Mouse (Mus musculus) gastrocnemius, adult 18-20 months (tissue): ENCODE results near the gene Serpini1. TPM values are rescaled to one million over a fixed set of nuclear protein-coding genes. Genes with fewer than 3 reads are reported as not detected.

Experiments used
- DNase-seq: peaks from one replicate; pipeline ENCODE4 v3.0.0; 2021; ENCODE audit warnings: low spot score
- long read RNA-seq, 2 experiments: library from polyadenylated mRNA; stranded (forward); transcript quantifications; one replicate each; pipeline ENCODE4 v2.0.0; 2021
- total RNA-seq, 2 experiments: library from RNA; stranded (reverse); gene quantifications; 2 replicates each; pipeline ENCODE4 v1.2.3; 2021

The Serpini1 gene
- under 1 TPM; 0.48 to 0.88 TPM for total RNA-seq
- long read RNA-seq, experiment 1, full-length matches to known transcripts = 1 of 1 reads
- long read RNA-seq, experiment 1, partial matches to known transcripts = 0 of 1 reads
- long read RNA-seq, experiment 1, other reads (novel, unspliced or antisense) = 0 of 1 reads
- long read RNA-seq, experiment 2, full-length matches to known transcripts = 1 of 1 reads
- long read RNA-seq, experiment 2, partial matches to known transcripts = 0 of 1 reads
- long read RNA-seq, experiment 2, other reads (novel, unspliced or antisense) = 0 of 1 reads

DNA sequence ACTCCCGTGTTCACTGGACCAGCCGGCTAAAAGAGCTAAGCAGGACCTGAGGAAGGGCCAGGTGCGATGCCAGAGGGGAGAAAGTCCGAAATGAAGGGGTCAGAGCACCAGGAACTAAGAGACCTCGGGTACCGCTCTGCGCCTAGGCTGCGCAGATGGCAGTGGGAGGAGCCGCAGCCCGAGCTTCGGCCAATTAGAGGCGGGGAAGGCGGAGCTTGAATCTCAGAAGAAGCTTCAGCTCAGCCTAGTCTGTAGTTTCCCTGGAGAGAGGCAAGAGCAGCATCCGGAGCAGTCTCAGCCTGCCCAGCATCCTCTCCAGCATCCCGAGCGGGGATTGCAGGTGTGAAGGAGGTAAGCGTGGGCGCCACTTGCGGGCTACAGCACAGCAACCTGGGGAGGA is at the start of gene Serpini1:
Serpini1 (plus strand) TSS at position 256 of the 400 bp plus-strand sequence.
- peak; percentile 88 for DNase-seq

DNA sequence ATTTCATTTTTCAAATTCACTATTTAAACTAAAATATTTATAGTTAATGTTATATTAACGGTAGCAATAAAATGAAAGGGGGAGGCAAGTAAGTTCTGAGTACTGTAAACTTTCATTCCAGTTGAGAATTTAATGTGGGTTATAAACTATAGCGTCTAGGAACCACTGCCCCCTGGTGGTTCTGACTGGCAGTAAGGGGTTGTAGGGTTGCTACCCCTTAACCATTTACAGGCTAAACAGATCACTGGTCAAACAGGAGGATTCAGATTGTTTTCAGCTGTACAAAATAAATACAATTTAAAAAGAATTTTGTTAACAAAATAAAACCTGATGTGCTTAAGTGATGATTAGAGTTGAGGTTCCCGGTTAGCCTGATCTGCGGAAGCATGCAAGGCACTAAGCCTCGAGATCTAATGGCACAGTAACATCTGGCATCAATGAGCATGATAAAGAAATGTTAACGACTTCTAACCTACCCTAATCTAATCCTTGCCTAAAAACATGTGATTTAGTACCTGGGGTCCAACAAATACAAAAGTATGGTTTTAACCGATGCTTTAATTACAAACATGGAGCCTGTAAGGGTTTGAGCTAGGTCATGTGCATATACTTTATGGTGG is 39.6 kb upstream of the Serpini1 start:
- peak; percentile 34 for DNase-seq

DNA sequence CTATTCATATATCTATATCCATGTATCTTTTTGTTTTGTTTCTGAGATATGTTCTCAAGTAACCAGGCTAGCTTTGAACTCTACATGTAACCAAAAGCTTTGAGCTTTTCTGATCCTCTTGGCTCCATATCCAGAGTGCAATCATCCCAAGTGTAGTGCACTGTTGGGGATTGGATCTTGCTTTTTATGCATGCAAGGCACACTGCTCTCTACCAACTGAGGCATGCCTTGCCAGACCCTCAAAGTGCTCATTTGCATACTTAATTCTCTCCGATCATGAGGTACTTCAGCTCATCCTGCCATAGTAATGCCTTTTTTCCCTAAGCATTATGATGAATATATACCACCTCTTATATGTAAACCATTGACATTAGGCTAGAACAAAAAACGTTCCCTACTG is 36.0 kb upstream of the Serpini1 start:
- no peak for DNase-seq

DNA sequence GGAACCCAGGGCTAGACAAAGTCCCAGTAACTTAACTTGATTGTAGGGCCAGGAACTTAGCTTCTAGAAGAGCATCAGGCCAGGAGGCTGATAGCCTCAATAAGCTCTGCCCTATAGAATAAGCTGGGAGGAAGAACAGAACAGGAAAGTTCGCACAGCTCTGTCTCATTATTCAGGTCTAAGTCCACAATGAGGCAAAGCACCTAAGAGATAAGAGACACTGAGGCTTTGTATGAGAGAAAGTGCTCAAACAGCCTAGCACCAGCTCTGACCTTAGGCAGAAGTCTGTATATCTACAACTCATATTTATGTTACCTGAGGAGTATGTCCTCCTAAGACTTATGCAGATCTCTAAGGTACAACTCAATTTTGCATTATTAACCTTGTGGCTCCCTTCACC is 34.8 kb upstream of the Serpini1 start:
- DNase-seq = no peak

DNA sequence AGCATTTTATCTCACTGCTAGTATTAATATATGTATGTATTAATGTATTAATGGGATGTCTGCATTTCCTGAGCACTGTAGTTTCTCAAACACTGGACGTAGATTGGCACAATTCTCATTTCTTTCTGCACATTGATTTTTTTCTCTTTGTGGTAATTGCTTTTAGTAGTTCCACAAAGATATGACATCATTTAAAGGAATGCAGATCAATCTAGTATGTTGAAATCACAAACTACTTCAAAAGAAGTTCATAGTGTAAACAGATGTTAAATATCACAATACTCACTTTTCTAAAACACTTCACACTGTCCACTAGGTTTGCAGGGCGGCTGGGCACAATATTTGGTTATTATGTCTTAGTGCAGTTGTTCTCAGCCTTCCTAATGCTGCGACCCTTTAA is 26.3 kb upstream of the Serpini1 start:
- no peak for DNase-seq

DNA sequence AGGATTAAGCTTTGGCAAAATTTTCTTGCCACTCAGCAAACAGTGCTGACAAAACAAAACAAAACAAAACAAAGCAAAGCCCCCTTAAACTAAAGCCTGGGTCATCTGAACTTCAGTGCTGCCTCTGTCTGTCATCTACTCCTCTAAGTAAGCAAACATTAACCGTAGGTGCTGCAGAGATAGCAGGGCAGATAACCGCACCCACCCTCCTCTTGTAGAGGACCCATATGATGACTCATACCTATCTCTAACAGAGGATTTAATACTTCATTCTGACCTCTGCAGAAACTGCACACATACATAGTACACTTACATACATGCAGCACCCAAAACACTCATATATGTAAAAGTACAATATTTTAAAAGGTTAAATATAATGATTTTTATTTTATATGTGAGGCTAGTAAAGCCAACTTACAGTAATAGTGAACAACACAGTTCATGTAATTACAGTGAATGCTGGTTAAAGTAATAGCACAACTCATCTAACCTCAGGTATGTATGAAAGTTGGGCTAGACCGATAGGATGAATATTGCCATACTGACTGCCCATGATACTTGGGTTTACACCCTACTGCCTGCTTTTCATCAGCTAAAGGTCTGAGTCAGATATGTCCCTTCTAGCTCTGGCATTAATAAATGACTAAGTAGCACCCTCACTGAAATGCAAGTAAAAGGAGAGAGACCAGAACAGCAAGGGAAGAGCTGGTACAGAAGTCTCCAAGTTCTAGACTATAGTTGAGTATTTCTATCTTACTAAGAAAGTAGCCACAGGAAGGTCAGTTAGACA is 23.1 kb upstream of the Serpini1 start:
- DNase-seq = no peak

DNA sequence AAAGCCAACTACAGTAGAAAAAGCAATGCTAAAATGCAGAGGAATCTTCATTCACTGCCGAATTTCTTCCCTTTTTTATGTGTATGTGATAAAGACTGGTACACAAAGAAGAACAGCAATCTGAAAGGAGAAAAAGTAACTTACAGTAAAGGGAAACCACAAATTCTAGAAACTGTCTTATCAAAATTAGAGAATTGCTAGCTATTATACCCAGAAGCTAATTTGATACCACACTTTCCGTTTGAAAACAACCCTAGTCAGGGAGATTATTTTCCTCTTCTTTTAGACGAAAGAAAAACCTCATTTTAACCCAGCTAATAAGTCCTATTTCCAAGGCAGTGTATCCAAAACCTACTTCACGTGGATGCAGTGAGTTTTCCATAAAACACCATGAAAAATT is 16.1 kb upstream of the Serpini1 start:
- DNase-seq = no peak

DNA sequence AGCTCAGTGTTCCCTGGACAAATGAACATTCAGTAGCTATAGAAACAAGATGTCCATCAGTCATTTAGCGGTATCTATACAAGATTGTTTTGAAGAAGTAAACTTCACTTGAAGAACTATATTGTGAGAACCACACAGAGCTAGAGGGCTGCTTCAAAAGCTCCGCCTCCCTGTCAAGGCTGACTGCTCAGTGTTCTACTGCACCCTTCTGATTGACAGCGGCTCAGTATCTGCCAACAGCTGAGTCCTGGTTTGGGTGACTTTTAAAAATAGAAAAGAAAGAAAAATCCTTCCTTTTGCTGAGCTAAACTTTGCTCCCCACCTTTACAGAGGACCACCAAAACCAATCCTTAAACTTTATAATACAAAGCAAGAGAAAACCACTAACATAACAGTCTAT is 14.5 kb upstream of the Serpini1 start:
- no peak for DNase-seq

DNA sequence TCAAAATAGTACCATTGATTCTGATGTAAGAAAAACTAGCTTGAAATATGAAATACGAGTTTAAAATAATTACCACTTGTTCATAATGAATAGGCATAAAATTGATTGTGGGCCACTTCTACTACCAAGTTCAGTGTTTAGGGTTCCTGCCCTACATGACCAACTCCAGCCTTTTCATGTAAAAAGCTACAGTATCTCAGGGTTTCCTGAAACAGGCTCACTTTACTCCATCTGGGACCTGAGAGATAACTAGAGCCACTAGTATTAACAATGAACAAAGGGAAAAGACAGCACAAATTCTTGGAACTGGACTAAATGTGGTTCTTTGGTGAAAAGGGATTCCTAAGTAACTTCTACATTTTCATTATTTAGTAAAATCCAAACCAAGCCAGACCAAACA is 13.1 kb upstream of the Serpini1 start:
- DNase-seq = no peak

DNA sequence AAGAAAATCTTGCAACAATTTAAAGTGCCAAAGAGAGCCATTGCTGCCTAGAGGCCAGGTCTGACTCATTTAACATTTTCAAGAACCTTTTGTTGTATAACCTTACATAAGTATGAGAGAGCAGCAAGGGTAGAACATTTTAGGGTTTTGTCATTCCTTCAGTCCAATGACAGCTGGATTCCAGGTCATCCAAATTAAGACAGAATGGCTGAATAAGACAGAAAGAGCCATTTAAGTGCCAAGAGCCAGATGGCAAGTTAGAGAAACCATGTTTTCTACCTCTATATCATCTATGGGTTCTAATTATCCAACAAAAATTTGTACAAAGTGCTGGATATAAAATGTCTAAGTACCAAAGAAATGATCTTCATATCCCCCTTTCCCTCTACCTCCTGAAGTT is 6.1 kb upstream of the Serpini1 start:
- DNase-seq = no peak

DNA sequence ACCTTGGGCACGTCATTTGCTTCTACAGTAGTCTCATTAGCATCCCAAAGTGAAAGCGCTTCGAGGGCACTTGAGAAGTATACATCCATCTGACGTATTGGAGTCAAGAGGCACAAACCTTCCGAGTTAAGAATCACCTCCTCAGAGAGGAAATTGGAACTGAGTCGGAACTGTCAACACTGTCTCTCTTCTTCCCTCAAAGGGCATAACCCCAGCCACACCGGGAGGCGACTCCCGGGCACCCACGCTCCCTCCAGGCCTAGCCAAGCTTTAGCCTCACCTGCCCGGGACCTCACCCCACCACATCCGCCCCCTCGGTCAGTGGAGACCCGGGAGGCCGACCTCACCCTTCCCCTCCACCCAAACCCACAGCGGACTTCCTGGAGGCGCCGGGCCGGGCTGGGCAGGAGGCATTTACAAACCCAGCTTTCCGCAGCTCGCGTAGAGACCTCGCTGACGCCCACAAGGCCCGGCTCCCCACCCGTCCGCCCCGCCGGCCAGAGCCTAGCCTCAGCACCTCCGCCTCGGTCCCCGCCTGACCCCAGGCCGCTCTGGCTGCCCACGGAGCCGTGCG is 1.1 kb upstream of the Serpini1 start:
- DNase-seq = peak; percentile 8

DNA sequence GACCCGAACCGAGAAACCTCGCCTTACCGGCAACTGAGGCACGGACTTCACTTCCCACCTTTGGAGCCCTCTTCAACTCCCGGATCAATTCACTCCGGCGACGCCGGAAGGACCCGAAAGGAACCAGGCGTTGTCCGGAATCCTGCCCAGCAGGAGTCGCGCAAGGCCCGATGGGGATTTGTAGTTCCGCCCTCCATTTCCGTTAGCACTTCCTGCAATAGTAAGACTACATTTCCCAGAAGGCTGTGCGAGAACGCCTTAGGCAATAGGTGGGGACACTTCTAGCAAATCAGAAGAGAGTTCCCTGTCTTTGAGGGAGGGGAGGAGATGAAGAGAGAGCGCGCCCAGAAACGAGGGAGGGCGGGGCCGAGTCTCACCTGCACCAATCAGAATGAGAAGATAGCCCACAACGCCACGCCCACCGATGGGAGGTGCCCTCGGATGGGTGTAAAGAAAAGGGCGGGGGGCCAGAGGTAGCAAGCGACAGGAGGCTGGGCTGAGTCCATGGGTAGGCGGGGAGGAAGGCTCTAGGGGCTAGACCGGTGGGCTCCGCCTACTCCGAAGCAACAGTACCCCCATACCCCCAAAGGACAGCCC is 554 bp upstream of the Serpini1 start, which contains the start of gene Pdcd10:
Pdcd10 (minus strand) TSS at position 162 of the 597 bp plus-strand sequence.
- DNase-seq = peak; percentile 99

DNA sequence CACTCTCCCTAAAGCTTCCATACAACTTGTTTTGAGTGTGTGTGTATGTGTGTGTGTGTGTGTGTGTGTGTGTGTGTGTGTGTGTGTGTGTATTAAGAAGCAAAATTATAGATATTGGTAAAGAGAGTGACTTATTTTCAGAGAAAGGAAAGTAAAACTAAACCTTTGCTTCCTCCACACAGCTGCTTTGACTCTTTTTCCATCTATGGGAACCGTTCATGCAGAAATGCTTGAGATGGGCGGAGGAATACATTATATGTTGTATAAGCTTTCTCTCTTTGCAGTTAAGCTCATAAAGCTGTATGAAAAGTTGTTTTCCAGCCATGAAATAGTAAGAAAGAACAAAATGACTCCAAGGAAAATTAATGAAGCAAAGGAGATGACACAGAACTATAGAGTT is 16.7 kb downstream of the Serpini1 start:
- no peak for DNase-seq

DNA sequence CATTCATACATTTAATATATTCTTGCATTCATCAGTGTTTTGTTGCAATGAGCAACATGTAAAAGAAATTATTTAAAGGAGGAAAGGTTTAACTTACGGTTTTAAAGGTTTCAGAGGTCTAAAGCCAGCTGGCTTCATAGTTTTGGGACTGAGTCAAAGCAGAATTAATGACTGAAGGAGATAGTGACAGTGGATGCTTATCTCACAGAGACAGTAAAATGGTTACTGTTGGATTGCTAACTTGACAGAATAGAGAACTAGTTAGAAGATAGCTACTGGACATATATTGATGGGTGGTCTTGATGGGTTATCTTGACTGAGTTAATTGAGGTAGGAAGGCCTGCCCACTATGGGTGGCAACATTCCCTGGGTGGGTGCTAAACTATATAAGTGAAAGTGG is 18.2 kb downstream of the Serpini1 start:
- DNase-seq = no peak

DNA sequence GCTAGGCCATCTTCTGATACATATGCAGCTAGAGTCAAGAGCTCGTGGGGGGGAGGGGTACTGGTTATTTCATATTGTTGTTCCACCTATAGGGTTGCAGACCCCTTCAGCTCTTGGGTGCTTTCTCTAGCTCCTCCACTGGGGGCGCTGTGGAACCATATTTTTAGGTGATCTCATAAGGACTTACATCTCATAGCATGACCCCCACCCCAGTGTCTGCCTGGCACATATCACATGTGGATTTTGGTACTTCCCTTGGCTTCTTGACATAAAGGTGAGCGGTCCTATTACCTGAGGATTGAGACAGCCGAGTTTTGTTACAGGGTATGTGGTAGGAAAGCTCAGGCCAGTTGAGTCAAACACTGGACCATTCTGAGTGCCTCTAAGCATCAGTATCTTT is 22.0 kb downstream of the Serpini1 start:
- DNase-seq = no peak

DNA sequence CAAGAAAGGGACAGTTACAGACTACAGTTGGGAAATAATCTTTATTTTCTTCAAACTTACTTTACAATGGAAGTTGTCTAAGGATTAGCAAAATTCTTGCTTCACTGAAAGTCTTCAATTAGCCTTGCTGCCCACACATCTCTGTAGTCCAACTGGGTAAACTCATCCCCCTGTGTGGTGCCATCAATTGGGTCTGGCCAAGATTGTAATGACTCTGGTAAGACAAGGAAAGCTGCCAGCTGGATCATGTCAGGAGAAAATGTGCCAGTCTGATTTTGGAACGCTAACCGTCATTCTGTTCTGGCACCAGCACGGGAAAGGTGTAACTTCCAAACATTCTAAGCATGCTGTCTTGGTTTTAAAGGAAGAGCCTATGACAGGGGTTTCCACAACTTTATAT is 25.9 kb downstream of the Serpini1 start:
- no peak for DNase-seq

DNA sequence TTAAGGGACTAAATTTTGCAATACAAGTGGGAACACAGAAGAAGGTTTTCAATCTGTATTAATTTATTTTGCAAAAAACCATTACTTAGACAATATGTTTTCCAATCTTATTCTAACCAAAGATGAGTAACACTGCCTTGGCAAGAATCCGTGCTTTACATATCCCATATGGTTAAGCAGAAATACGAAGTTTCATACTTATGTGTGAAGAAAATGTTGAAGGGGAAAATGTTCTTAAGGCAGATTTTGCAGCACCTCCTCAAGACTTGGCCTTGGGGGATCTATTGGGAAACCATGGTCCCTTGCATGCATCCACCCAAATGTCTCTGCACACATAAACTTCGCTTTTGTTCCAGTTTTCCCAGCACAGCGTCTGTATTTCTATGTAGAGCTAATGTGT is 27.6 kb downstream of the Serpini1 start:
- DNase-seq = no peak

DNA sequence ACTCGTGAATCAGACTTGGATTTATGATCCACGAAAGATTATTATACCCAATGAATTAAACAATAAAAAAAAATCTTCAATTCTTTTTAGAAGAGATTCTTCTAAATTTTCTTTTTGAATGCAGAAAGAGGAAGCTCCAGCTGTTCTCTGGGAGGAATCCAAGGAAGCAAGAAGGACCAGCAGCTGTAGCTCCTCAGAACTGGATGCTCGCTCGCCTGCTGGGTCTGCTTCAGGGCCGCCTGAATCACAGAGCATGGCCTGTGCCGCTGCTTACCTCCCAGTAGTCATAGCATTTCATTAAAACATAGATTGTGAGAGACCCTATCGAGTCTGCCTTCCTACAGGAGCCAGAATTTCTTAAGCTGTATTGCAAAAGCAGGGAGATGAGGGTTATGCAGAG is 53.7 kb downstream of the Serpini1 start:
- no peak for DNase-seq

DNA sequence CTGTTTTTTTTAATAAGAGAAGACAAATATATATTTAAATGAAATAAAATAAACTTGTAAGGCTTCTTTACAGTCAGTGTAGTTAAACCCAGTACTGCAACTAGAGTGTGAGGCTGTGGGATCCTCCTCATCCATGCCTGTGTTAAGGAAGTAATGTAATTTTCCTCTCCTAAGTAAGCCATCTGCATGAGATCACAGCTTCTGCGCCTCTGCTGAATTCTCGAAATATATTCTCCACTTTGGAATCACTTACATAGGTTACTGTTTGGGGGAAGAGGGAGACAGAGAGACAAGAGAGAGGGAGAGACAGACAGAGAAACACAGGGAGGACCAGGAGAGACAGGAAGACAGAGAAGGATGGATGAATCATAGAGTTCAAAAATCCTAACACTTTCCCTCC is 67.3 kb downstream of the Serpini1 start:
- DNase-seq = no peak

DNA sequence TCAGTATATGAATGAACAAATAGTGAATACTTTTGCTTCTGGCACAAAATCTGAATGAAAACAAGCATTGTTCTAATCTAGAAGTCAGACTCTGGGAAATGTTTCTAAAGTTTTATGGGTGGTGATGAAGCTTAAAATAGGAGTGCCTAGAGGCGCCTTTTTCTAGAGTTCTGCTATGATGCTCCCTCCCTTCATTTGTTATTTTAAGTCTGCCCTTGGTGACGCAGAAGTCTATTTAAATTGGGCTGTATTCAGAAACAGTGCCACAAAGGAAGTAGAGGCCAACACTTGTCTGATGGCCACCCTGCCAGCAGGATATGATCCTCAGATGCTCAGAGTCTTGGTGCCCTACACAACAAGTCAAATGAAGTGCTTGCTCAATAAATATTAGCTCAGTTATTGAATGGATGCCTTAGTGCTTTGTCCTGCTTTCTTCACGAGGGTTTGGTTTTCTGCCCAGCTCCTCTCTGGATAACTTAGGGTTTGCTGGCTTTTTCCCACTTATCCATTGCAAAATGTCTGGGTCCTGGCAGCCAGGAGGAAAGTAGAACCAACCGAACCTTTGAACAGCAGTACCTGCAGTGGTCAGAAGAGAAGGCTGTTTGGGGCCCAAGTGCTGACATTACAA is 73.8 kb downstream of the Serpini1 start:
- no peak for DNase-seq

DNA sequence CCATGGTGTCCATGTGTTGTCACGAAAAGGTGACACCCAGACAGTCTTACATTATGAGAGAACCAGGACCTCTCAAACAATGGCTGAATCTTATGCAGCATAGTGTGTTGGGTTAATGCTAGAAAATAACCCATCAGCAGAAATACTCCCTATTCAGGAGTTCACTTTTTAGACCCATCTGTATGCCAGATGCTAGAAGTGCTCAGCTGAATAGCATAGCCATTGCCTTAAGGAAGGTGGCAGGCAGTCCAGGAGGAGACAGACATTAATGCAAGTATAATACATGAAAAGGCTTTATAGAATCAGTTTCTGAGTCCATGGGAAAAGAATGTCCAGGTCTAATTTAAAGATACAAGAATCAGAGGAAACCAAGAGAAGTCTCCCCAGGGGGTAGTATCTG is 75.9 kb downstream of the Serpini1 start:
- no peak for DNase-seq
